Mouse (Mus musculus) CH12F3 (cell line): Measurements from ENCODE around the gene Alg2.

Experiments
- in situ Hi-C: fragments of 300-500 bp; cut with MboI; formaldehyde crosslinking; loops from 2 replicates; pipeline ENCODE4 v1.14.3; 2020; ENCODE audit warnings: low sequenced_read_pairs

Alg2 gene

GRCm38 (mm10) chr4:47417871-47418270, 56.3 kb downstream of the Alg2 start:
- in situ Hi-C loops: no loop called here
